Mouse (Mus musculus) limb, embryonic 11.5 days (tissue): Measurements from ENCODE around the gene Rpl26. TPM values are rescaled to one million over a fixed set of nuclear protein-coding genes. Genes with fewer than 3 reads are reported as not detected.

Experiments
- ATAC-seq: fragments of 200-750 bp; cut with Nextera tagmentation; 2 replicates; pipeline ENCODE4 v1.8.0; 2017; ENCODE audit warnings: low read depth; ENCODE audit not compliant: insufficient number of reproducible peaks, low FRiP score, low TSS enrichment
- DNase-seq: peaks from one replicate; pipeline ENCODE4 v3.0.0-alpha.2; 2015; ENCODE audit warnings: low spot score
- H3K27ac ChIP-seq: fragments of 300-500 bp; sonication (generic); replicated peaks from 2 replicates; pipeline ENCODE4 v1.5.1; 2014; ENCODE audit warnings: low read depth, mild to moderate bottlenecking, low read length
- H3K27me3 ChIP-seq: fragments of 300-500 bp; sonication (generic); 2 replicates; pipeline ENCODE4 v1.6.1; 2014; ENCODE audit warnings: mild to moderate bottlenecking, low read length, mixed read lengths; ENCODE audit not compliant: control insufficient read depth, insufficient read depth
- H3K36me3 ChIP-seq: fragments of 300-500 bp; sonication (generic); 2 replicates; pipeline ENCODE4 v1.6.1; 2014; ENCODE audit warnings: mild to moderate bottlenecking, low read length, moderate library complexity, mixed read lengths; ENCODE audit not compliant: control insufficient read depth, insufficient read depth
- H3K4me1 ChIP-seq: fragments of 300-500 bp; sonication (generic); 2 replicates; pipeline ENCODE4 v1.6.1; 2014; ENCODE audit warnings: low read length, mixed read lengths; ENCODE audit not compliant: control insufficient read depth, insufficient read depth
- H3K4me2 ChIP-seq: fragments of 300-500 bp; sonication (generic); 2 replicates; pipeline ENCODE4 v1.6.1; 2014; ENCODE audit warnings: low read depth, mild to moderate bottlenecking, moderate library complexity; ENCODE audit not compliant: severe bottlenecking
- H3K4me3 ChIP-seq: fragments of 300-500 bp; sonication (generic); 2 replicates; pipeline ENCODE4 v1.5.1; 2014; ENCODE audit warnings: low read depth, low read length
- H3K9ac ChIP-seq: fragments of 300-500 bp; sonication (generic); 2 replicates; pipeline ENCODE4 v1.6.1; 2014; ENCODE audit warnings: mild to moderate bottlenecking, low read length
- H3K9me3 ChIP-seq: fragments of 300-500 bp; sonication (generic); 2 replicates; pipeline ENCODE4 v1.6.1; 2016; ENCODE audit warnings: low read length; ENCODE audit not compliant: control insufficient read depth
- WGBS: fragments of 180-500 bp; shearing (Covaris S2); extraction: QIAGEN DNeasy Blood & Tissue Kit; methylation state at CpG from one replicate; pipeline ENCODE4 v1.1.7; 2014; 5-methylcytosine and 5-hydroxymethylcytosine counted together
- polyA plus RNA-seq: library from polyadenylated mRNA; unstranded; fragments of >200 nt; fragmentation: Nextera tagmentation; extraction: Ambion mirVana; gene quantifications from 2 replicates; pipeline ENCODE4 v1.2.1, GENCODE M21; 2014

The Rpl26 gene
- polyA plus RNA-seq, result 1,145 and 1,149 TPM in 2 replicates

GRCm38 (mm10) chr11:68901351-68902046, at the start of gene Rpl26:
Gene Rpl26, plus strand, starts transcription at chr11:68901583.
- no peaks in the 10 kb centered on the region for H3K27me3 ChIP-seq
- ATAC-seq (peak; percentile 79), DNase-seq (peak; percentile 100)
- H3K9me3 ChIP-seq, result no peaks in the 10 kb centered on the region
- H3K4me3 ChIP-seq, result peak within 1 kb of the TSS; percentile 98
- peak within 1 kb of the TSS; percentile 94 for H3K27ac ChIP-seq
- peak within 1 kb of the TSS; percentile 70 for H3K4me2 ChIP-seq
- H3K9ac ChIP-seq, result peak within 1 kb of the TSS; percentile 95
- peaks cover 19% of the 10 kb centered on the region for H3K36me3 ChIP-seq
- H3K4me1 ChIP-seq, result peaks cover 4% of the 10 kb centered on the region
- 1% methylated on average over 52 of the region's 52 CpGs for WGBS

- WGBS, result 4% methylated on average over 13 of the region's 13 CpGs
- Histone ChIP-seq H3K36me3 (no peaks in the 10 kb centered on the region), H3K4me3 (peak overlapping the region; percentile 97), H3K9ac (peak overlapping the region; percentile 85), H3K4me2 (peak overlapping the region; percentile 54), H3K27ac (peak overlapping the region; percentile 88), H3K4me1 (0 out of 2 replicates have a peak, but pooled peaks cover 4% of the 10 kb centered on the region), H3K27me3 (no peaks in the 10 kb centered on the region), H3K9me3 (no peaks in the 10 kb centered on the region)
- DNase-seq (no peak), ATAC-seq (no peak)
These were observed 49.5 kb upstream of the Rpl26 start for GRCm38 (mm10) chr11:68851644-68852485.

- H3K9me3 ChIP-seq, result no peaks in the 10 kb centered on the region
- H3K27me3 ChIP-seq, result no peaks in the 10 kb centered on the region
- H3K4me2 ChIP-seq, result peak overlapping the region; percentile 54
- peak overlapping the region; percentile 97 for H3K4me3 ChIP-seq
- 0% methylated on average over 34 of the region's 36 CpGs for WGBS
- no peak for DNase-seq
- peak; percentile 49 for ATAC-seq
- H3K36me3 ChIP-seq, result no peaks in the 10 kb centered on the region
- peak overlapping the region; percentile 85 for H3K9ac ChIP-seq
- peak overlapping the region; percentile 88 for H3K27ac ChIP-seq
- H3K4me1 ChIP-seq, result 0 out of 2 replicates have a peak, but pooled peaks cover 4% of the 10 kb centered on the region
These were observed 48.9 kb upstream of the Rpl26 start for GRCm38 (mm10) chr11:68852486-68852901.

- ATAC-seq, result peak; percentile 100
- no peaks in the 10 kb centered on the region for H3K9me3 ChIP-seq
- peak overlapping the region; percentile 97 for H3K4me3 ChIP-seq
- peak overlapping the region; percentile 88 for H3K27ac ChIP-seq
- no peaks in the 10 kb centered on the region for H3K27me3 ChIP-seq
- H3K4me1 ChIP-seq, result 0 out of 2 replicates have a peak, but pooled peaks cover 4% of the 10 kb centered on the region
- H3K9ac ChIP-seq, result peak overlapping the region; percentile 85
- DNase-seq, result peak; percentile 100
- H3K4me2 ChIP-seq, result peak overlapping the region; percentile 54
- H3K36me3 ChIP-seq, result no peaks in the 10 kb centered on the region
- WGBS, result under 1% methylated on average over 42 of the region's 42 CpGs
These were observed 48.4 kb upstream of the Rpl26 start for GRCm38 (mm10) chr11:68852932-68853409.

GRCm38 (mm10) chr11:68853611-68854401, 47.6 kb upstream of the Rpl26 start:
- H3K4me3 ChIP-seq, result peak overlapping the region; percentile 97
- DNase-seq (no peak), ATAC-seq (no peak)
- no peaks in the 10 kb centered on the region for H3K9me3 ChIP-seq
- no peaks in the 10 kb centered on the region for H3K36me3 ChIP-seq
- 0 out of 2 replicates have a peak, but pooled peaks cover 4% of the 10 kb centered on the region for H3K4me1 ChIP-seq
- WGBS, result 41% methylated on average over 14 of the region's 14 CpGs
- H3K4me2 ChIP-seq, result peak overlapping the region; percentile 54
- H3K27ac ChIP-seq, result no peak overlapping the region
- no peaks in the 10 kb centered on the region for H3K27me3 ChIP-seq
- H3K9ac ChIP-seq, result 0 out of 2 replicates have a peak overlapping the region, but pooled peaks have one; percentile 32

GRCm38 (mm10) chr11:68854621-68855020, 46.8 kb upstream of the Rpl26 start:
- Histone ChIP-seq H3K4me1 (0 out of 2 replicates have a peak, but pooled peaks cover 4% of the 10 kb centered on the region), H3K27me3 (no peaks in the 10 kb centered on the region), H3K4me2 (no peak overlapping the region), H3K36me3 (no peaks in the 10 kb centered on the region), H3K4me3 (no peak overlapping the region), H3K27ac (no peak overlapping the region), H3K9ac (no peak overlapping the region), H3K9me3 (no peaks in the 10 kb centered on the region)
- DNase-seq, result no peak
- no peak for ATAC-seq
- 91% methylated on average over 3 of the region's 3 CpGs for WGBS

GRCm38 (mm10) chr11:68857329-68857728, 44.1 kb upstream of the Rpl26 start:
- H3K4me1 ChIP-seq, result 0 out of 2 replicates have a peak, but pooled peaks cover 2% of the 10 kb centered on the region
- no peak overlapping the region for H3K27ac ChIP-seq
- H3K9me3 ChIP-seq, result no peaks in the 10 kb centered on the region
- DNase-seq (no peak), ATAC-seq (no peak)
- 83% methylated on average over 3 of the region's 3 CpGs for WGBS
- no peaks in the 10 kb centered on the region for H3K36me3 ChIP-seq
- no peak overlapping the region for H3K4me3 ChIP-seq
- H3K27me3 ChIP-seq, result no peaks in the 10 kb centered on the region
- no peak overlapping the region for H3K4me2 ChIP-seq
- no peak overlapping the region for H3K9ac ChIP-seq
